Mouse (Mus musculus) kidney, postnatal 10 days (tissue): ENCODE measurements at regions not wholly inside any gene's neighbourhood (a gene's known extent, or its start where the extent isn't known, plus 50 kb on each side); places are given as distances from the start of the nearest gene placed in this dataset.

Experiments
- DNase-seq: peaks from one replicate; pipeline ENCODE4 v3.0.0; 2021; ENCODE audit warnings: mixed read lengths

GRCm38 (mm10) chr2:50518371-50519128, 221.9 kb upstream of the Mmadhc start:
- DNase-seq: no peak

GRCm38 (mm10) chr2:50513276-50513675, 216.7 kb upstream of the Mmadhc start:
- peak; percentile 11 for DNase-seq

DNA sequence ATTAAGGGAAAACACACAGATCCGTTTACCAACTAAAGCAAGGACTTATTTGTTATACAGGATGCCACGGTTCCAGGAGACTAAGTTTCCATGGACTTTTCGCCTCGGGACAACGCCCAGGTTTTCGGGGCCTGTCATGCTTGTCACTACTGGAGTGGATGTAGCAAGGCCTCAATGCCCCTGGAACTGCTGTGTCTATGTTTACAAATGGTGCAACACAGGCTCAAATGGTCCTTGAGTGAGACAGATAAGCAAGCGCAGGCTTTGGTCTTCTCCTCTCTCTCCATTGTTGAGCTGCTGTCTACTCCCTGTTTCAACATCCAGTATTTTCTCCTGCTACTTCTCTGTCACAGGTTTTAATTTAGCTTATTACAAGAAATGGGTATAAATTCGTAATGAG, 202.1 kb upstream of the Mmadhc start:
- no peak for DNase-seq

GRCm38 (mm10) chr2:50496057-50496433, 199.4 kb upstream of the Mmadhc start:
- DNase-seq: no peak

DNA sequence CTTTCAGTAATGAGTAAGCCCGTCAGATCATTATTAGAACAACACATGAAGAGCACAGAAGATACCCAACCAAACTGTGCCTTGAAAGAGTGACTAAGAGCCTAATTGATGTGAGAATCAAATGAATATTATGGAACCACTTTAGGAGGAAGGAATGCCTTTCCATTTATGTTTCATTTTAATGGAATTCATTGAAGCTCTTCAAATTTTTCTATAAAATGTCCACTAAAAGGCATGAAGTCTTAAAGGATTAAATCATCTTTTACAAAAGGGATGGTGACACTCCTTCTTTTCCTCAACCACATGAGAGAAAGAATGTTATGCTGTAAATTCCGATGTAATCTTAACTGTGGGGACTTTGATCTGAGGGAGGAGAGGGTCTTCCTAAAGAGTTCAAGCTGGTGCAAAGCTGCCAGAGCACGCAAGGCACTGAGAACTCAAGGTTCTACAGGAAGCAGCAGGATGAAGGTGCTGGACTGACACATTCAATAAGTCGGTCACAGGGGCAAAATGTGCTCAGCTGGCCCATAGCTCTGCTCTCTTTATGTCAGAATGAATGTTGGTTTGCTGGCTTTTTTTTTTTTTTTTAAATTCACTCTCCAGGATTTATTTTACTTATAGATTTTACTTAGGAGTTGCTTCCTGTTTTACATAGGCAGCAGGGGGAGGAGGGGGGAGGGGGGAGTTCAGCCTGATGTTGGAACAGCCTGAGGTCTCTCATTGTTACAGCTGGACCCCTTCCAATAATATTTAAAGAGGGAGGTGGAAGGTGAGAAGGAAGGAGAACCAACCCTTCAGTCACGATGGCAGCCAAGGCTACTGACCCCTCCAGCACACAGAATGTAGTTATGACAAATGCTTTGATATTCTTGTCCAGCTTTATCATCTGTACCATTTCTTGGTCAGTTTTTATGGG, 198.8 kb upstream of the Mmadhc start:
- DNase-seq: no peak

DNA sequence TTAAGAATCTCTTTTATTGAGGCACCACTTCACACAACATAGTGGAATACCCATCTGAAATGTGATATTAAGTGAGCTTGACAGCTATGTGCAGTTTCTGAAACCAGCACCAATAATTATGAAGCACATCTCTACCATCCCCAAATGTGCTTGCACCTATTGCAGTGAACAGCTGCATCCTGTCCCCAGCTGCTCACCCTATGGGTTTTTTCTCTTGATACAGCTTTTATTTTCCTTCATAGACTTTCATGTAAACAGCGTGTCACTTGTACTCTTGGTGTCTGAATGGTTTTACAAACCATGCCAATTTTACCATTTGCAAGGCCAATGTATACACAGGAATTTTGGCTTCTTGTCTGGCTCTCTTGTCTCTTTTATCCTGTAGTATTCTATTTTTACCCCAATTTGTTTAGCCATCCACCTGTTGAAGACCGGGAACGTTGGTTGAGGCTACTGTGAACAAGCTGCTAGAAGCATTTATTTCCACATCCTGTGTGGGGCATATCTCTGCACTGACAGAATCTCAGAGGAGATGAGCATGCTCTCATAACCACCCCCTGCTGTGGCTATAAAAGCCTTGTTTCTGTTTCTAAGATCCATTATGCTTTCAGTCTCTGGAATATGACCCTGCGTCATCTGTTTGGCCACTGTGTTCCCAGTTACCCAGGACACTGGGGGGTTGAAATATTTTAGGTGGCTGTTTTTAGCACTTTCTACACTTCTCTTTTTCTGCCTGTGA, 197.2 kb upstream of the Mmadhc start:
- DNase-seq: no peak

DNA sequence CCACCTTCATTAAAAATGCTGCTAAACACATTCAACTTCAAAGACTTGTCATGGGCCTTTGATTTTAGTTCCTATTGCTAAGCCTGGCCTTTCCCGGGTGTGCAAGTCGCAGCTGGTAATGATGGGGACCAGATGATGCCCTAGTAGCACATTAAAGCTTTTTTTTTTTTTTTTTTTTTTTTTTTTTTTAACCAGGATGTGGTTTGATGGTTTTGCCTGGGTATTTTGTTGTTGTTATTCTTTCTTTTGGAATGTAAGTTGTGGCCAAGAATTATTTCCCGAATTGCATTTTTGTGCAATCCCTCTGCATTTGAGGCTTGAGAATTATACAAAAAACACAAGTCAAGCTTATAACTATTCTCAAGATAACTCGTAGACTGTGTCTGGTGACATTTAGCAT, 167.2 kb upstream of the Mmadhc start:
- DNase-seq: no peak

GRCm38 (mm10) chr2:50462378-50462777, 165.8 kb upstream of the Mmadhc start:
- no peak for DNase-seq

- no peak for DNase-seq
Measured at GRCm38 (mm10) chr2:50456654-50457053, 160.1 kb upstream of the Mmadhc start.

GRCm38 (mm10) chr2:50448117-50448516, 151.5 kb upstream of the Mmadhc start:
- DNase-seq: no peak

DNA sequence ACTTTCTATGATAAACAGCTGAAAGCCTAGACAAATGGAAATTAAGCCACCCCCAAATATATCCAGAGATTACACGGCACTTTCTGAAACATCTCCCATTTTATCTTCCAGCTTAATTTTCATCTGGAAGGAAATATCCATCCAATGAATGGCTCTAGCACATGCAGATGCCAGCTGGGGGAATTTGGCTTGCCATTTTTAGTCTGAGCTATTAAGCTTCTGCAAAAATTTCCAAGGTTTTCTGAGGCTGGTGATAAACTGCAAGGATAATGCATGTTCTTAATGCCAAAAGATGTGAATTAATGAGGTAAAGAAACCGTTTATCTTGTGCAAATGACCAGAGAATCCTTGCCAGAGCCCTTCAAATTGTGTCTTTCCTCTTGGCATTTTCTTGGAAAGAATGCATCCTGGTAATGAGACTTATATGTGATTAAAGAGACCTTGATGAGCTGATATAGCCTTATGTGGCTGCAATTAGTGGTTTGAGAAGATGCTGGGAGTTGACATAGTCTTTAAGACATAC, 149.4 kb upstream of the Mmadhc start:
- DNase-seq: no peak

DNA sequence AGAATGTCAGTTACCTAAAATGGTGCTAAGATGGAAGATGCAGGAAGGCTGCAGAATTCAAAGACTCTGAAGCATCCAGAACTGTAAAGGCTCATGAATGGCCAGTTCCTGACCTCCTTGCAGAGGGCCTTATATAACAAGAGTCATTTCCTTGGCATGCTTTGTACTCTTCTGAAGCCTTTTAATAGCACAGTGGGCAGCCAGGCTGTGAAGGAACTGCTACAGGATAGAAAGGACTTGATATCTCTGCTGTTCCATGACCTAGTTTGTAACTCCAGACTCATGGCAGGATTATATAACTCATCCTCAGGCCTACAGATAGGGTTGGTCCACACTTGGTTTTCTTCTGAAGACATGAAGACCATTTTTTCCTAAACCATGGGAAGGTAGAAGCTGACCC, 143.7 kb upstream of the Mmadhc start:
- no peak for DNase-seq

- no peak for DNase-seq
Measured at GRCm38 (mm10) chr2:50433166-50433565, 136.6 kb upstream of the Mmadhc start.

- no peak for DNase-seq
Measured at GRCm38 (mm10) chr2:50425151-50425550, 128.6 kb upstream of the Mmadhc start.

DNA sequence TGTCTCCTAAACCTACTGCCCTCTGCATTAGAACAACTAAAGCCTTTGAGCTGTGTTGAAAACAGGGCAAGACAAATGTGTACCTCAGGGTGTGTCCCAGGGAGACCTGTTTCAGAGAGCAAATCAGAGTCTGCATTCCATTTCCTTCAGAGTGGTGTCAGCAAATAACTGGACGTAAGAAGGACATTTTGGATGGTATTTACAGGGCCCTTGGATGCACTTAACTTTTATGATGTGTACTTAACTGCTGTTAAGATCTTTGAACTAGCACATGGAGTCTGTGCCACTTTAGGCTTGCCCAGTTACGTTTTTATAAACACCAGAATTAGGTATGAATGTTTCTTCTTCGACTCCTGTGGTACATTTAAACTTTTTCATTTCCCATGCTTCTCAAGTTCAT, 123.0 kb upstream of the Mmadhc start:
- no peak for DNase-seq

DNA sequence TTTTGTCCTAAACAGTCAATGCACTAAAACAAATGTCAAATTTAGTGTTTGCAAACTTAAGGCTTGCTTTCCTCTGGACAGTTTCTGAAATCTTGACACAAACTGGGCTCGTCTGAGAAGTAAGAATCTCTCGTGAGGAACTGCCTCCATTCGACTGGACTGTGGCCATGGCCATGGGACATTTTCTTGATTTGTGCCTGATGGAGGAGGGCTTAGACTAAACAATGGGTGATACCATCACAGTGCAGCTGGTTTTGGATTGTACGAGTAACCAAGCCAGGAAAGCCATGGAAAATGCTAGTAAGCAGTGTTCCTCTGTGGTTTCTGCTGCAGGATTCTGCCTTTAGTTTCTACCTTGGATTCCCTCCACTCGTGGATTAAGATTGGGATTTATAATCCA, 121.0 kb upstream of the Mmadhc start:
- DNase-seq: no peak

DNA sequence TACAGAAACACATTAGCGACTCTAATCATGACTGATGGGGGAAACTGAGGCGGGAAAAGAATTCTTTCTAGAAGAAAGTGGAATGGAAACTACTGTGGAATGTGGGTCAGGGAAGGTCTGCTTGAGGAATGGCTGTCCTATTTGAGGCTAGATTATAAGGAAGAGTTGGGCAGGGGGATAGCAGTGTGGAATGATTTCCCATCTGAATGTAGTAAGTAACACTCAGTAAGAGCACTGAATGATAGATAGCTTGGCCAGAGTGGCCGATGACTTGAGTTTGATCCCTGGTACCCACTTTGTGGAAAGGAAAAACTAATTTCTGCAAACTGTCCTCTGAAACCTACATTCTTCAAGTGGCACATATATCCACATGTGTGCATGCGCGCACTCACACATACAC, 120.5 kb upstream of the Mmadhc start:
- no peak for DNase-seq

DNA sequence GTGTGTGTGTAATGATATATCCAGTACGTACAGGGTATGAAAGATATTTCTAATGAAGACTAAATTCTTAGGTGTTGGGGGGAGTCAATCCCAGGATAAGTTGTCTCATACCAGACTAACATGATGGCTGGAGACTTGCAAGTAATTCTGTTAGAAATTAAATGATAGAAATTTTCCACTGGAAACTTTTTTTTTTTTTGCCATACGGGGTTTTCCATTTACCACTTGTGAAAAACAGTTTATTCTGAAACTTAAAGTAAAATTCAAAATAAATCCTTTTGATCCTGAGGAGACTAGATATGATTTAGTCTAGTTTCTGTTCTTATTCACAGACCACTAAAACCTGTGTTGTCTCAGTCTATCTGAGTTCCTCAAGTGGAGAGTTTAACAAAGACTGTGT, 119.5 kb upstream of the Mmadhc start:
- no peak for DNase-seq

- DNase-seq: no peak
Measured at GRCm38 (mm10) chr2:50405932-50406331, 109.3 kb upstream of the Mmadhc start.

GRCm38 (mm10) chr2:50403106-50403505, 106.5 kb upstream of the Mmadhc start:
- DNase-seq: no peak

DNA sequence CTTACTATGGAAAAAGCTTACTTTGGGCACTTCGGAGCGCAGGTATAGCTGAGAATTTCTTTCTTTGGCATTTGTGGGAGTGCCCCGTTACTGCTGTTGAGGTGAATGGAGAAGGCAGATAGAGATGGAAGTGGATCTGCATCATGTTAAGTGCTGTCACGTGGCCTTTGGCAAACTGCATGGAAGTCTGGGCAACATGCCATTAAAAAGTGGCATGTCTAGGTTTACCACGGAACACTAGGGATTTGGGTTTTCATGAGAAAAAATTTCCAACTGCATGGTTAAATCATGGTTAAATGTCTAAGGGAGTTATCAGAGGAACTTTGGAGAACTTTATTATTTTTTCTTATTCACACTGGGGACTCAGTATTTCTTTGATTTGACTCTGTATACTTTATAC, 102.0 kb upstream of the Mmadhc start:
- DNase-seq: no peak

GRCm38 (mm10) chr2:50377609-50378413, 81.2 kb upstream of the Mmadhc start:
- no peak for DNase-seq
